Mouse (Mus musculus): Measurements from ENCODE around the gene Man1a2.

Gene Man1a2

DNA sequence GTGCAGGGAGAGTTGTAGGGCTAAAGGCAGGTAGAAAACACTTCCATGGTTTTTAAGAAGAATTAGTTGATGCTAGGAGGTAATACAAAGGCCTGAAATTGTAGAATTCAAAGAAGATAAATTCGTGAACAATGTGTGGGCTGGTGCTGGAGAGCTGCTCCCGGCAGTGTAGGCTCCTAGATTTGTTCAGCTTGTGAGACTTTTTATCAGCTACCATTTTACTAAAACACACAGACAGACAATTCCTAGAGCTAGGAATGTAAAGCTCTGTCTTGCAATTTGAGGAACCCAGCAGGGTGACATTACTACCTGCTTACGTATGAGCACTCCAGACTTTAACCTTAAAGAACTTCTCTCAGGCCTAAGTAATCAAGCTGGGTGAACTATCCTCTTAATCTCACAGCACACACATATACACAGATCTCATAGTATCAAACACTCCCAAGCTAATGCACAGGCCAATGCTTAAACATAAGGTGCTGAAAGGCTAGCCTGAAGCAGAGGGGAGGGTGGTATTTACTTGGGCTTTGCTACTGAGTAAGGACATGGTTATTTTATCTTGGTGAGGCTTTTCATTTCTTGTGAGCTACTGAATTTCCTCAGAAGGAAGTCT is 112.6 kb downstream of the Man1a2 start:
- no peak for ATAC-seq (ENCODE audit: insufficient number of reproducible peaks, low FRiP score, low TSS enrichment)

DNA sequence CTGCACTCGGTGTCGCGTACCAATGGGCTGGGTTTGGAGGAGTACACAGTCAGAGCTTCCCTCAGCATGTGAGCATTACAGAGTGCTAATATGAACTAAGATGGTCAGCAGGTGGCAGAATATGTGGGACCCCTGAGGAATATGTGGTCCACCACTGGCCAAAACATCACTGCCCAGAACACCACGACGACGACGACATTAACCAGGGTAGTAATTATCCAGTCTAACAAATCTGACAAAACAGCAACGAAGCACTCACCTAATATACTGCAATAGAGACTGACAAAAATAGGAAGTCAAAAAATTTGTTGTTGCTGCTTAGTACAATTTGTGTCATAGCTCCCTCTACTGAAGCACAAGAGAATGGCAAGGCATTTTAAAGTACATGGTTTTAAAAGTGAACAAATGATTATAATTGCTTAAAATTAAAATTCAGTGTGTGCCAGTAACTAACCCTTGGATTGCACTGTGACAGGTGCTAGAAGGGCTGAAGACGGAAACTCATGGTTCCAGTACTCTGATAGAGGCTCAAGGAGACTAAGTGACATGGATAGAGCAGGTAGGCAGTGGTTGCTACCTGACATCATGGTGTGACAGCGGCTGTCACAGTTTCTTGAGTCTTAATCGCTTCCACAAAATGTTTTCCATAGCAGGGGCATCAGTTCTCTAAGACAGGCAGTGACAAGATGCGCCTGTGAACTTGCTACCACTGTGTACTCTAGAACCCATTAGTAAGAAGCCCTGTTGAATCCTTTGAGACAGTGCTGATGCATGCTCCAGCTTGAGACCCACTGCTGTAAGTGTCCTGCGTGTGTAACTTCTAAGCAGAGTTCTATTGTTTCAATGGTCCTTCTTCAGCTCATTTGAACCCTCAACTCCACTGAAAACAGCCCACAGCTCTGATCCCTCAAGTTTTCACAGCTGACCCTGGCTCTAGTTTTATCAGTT is 116.6 kb downstream of the Man1a2 start:
- no peak for ATAC-seq (ENCODE audit: insufficient number of reproducible peaks, low FRiP score, low TSS enrichment)

DNA sequence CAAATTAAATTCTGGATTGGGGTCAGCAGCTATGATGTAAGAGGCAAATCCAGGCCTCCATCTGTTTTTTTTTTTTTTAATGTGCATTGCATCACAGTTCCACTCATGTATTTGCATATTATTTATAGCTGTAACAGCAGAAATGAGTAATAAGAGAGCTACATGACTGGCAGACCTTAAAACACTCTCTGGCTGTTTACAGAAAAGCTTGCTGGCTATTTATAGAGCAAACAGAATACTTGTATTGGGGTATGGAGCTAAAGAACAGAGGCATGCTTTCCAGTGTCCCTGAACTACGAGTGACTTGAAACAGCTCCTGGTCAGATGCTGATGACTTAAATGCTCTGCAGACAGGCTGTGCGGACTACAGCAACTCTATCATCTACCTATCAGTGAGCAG is 121.7 kb downstream of the Man1a2 start:
- no peak for ATAC-seq (ENCODE audit: insufficient number of reproducible peaks, low FRiP score, low TSS enrichment)

DNA sequence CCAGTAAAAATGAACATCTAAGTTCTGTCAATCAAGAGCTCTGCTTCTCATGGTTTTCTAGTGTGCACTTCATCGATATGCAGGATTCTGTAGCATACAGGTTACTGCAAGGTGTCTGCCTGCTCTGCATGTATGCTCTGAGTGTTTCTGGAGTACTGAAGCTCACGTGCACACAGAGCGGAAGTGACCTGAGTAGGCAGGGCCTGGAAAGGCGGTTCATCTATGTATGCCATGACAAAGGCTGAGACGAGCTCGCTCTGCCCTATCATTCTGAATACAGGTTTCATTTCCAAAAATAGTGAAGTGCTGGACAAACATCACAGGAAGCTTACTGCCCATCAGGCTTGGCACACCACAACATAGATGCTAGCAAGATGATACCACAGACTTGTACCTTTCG is 122.8 kb downstream of the Man1a2 start:
- no peak for ATAC-seq (ENCODE audit: insufficient number of reproducible peaks, low FRiP score, low TSS enrichment)

DNA sequence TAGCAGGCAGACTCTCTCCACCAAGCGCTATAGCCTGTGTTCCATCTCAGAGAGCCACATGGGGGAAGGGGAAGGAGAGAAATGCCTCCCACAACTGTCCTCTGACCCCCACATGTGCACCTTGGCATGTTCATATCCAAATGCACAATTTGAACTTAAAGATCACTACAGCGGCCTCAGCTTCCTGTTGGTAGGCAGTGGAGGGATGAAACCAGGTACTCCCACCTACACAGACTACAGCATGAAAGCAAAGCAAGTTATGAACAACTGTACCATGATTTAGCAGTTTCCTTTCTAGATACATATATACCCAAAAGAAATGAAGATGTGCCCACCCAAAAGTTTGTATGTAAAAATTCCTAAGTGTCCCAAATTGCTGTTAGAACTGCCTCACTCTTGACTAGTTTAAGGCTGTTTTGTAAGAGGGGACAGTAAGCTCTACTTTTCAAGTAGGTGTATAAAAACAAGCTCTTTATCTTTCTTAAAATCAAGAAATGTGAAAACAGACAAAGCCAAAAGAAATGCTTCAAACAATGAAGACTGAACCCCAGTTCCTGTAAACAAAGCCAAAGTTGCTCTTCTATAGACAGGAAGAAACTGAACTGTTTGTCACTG is 123.6 kb downstream of the Man1a2 start:
- ATAC-seq (ENCODE audit: insufficient number of reproducible peaks, low FRiP score, low TSS enrichment), result no peak

DNA sequence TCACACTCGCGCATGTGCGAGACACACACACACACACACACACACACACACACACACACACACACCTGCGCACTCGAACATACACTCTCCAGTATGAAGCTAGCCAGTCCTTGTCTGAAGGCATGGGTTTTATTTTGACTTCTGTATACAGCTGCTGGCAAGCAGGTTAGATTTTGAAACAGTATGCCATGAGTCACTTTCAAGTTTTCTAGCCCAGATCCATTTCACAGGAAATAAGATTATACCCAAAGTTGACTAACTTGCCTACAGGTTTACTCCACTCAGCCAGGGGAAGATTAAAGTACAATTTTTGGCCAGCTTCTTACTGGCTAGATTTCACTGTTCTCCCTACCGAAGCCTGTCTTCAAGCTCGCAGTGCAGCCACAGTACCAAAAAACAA is 125.9 kb downstream of the Man1a2 start:
- ATAC-seq (ENCODE audit: insufficient number of reproducible peaks, low FRiP score, low TSS enrichment), result no peak

DNA sequence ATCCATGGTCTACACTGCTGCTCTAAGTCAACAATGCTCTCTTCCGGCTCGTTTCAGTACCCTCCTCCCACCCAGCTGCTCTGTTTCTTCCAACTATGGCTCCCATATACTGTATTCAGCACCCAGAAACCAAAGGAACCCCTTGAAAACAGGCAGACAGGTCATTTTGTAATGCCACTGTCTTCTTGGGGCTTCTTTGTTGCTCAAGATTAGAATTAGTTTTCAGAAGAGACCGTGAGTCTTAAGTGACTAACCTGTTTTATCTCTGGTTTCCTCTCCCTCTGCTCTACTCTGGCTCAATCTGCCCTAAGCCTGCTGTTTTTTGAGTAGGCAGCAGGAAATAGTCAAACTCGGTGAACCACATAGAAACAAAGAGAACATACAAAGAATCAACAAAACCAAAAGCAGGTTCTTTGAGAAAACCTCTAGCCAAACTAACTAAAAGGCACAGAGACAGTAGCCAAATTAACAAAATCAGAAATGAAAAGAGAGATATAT is 127.0 kb downstream of the Man1a2 start:
- ATAC-seq (ENCODE audit: insufficient number of reproducible peaks, low FRiP score, low TSS enrichment), result no peak

DNA sequence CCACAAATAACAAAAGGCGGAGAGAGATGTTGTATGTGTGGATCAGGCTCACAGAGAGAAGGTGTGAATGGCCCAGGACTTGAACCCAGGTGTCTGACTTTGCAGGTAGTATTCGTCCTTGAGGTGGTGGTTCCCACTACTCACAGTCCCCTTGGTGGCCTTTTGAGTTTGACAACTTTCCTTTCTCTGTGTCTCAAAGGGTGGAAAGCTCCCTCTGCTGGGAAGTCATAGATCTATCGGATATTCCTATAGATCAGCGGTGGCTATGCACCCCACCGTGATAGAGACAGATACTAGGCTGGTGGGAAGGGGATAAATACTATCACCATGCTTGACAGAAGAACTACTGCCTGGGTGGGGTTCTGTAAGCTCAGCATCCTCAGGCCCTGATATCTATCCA is 130.5 kb downstream of the Man1a2 start:
- ATAC-seq (ENCODE audit: insufficient number of reproducible peaks, low FRiP score, low TSS enrichment), result no peak

DNA sequence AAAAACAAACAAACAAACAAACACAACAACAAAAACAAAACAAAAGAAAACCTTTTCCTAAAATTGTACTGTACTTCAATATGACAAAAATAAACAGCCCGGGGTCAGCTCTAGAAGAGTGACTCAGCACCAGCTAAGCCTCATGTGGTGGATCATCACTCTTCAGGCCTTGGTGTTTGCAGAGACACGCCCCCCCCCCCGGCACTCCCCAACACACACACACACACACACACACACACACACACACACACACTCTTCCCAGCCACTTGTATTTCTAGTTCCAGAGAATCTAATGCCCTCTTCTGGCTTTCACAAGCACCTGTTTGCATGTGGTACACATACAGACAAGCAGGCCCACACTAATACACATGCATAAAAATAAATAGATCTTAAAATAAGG is 133.1 kb downstream of the Man1a2 start:
- ATAC-seq (ENCODE audit: insufficient number of reproducible peaks, low FRiP score, low TSS enrichment), result no peak

DNA sequence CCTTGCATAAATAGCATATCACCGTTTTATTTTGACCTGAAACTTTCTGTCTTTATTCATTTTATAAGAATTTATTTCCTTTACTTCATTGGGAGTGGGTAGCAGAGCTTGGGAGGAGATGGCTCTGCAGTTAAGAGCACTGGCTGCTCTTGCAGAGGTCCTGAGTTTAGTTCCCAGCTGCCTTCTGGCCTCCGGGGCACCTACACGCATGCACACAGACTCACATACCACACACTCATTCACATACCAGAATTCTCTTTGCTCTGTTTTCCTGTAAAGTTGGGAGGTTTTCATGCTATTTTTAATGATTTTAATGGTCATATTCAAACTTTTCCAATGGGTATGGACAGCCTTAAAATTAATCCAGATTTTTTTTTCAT is 137.4 kb downstream of the Man1a2 start:
- ATAC-seq (ENCODE audit: insufficient number of reproducible peaks, low FRiP score, low TSS enrichment), result no peak

DNA sequence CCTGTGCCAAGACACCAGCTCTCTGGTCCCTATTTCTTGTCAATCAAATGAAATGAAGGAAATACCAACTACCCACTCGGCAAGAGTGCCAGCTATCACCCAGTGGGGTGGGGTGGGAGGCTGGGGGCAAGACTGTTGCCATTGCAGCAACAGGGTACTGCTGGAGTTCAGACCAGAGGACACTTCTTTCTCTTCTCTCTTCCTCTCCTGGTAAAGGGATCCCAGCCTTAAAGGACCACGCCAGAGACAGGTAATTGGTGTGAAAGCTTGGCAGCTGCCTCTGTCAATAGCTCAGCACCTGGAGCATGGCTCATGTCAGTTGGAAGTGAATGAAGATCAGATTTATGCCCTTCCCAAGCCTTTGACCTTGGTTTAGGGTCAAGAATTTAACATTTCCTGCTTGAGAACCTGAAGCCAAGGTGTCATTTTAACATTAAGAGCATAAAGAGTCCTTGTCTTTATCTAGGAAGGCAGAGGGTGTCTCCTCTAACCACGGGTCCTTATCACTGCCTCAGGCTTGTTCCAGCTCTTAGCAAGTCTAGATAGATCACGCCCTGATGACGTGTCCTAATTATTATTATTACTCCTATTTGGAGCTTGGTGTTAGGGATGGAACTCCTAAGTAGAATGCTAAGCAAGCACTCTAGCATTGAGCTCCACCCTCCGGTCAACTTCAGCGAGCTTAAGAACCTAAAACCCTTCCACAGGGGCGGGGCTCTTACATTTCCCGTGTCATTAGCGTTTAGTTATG is 138.0 kb downstream of the Man1a2 start:
- ATAC-seq (ENCODE audit: insufficient number of reproducible peaks, low FRiP score, low TSS enrichment), result no peak

DNA sequence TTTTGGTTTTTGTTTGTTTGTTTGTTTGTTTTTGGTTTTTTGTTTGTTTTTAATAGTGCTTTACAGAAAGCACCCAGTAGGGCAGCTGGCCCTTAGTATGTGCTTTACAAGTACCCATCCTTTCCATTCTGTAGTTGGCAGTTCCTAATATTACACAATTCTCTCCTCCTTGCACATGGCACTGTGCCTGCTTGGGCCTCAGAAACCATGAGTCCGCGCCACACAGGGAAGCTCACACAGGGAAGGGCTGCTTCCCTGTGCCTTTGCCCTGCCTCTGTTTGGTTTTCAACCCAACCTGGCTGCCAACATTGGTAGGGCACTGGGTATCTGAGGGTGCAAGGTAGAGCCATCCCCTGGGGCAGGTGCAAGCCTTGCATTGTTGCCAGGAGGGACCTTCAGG is 148.6 kb downstream of the Man1a2 start:
- no peak for ATAC-seq (ENCODE audit: insufficient number of reproducible peaks, low FRiP score, low TSS enrichment)

DNA sequence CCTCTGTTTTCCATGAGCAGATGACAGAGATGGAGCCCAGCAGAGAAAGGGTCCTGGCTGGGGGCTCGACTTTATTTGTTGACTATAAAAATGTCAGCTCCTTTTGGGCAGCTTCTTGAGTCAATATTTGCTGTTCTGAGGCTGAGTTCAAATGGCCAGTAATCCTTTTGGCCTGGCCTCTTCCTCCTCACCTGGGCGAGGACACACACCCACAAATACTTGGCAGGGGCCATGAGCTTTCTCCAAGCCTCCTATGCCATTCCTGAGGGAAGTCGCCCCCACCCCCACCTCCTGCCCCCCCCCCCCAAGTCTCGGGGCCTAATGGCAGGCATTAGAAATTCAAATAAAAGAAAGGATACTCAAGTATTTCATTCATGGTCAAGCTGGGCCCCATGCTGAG is 149.4 kb downstream of the Man1a2 start:
- ATAC-seq (ENCODE audit: insufficient number of reproducible peaks, low FRiP score, low TSS enrichment), result no peak

DNA sequence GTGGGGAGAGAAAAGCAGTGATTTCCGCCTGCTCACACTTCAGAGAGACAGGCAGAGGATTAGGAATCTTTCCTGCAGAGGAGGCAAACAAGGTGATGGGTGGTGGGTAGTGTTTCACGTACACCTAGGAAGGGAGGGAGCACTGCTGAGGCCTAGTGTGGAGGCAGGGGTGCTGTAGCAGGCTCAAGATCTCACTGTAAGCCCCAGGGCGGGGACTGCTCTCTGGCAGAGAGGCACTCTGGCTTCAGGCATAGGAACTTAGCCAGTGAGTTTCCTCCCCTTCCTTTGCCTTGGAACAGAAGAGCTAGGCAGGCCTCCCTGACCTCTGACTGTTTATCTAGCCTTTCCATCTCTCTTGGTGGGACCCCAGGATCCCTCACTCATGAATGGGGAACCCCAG is 150.0 kb downstream of the Man1a2 start:
- no peak for ATAC-seq (ENCODE audit: insufficient number of reproducible peaks, low FRiP score, low TSS enrichment)

DNA sequence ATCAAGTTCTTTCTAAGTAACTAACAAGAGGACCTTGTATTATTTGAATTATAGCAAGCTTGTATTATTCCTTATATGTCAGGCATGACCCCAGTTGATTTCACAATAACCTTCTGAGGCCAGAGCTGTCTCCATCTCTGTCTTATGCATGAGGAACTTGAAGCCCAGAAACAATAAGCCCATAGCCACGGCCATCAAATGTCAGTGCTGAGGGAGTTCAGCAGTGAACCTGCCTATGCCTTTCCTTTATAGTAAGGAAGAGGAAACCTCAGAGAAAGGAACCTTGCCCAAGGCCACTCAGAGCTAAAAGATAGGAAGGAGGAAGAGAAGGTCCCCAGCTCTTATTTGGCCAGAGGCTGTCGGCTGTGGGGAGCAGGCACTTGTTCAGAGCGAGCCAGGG is 150.9 kb downstream of the Man1a2 start:
- no peak for ATAC-seq (ENCODE audit: insufficient number of reproducible peaks, low FRiP score, low TSS enrichment)

DNA sequence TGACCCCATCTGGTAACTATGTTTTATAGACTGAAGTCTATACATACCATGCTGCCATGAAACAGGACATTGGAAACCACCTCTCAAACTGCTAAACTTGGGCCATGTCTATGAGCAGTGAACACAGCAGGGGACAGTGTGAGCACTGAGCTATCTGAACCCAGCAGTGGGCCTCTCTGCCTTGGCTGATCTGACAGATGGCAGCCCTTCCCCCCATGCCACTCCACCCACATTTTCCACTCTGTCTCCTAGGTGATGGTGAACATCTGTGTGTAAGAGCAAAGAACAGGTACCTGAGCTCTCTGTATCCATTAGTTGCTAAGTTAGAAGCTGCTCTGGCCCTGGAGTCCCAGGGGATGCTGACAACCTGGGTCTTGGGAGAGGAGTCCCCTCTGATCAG is 151.9 kb downstream of the Man1a2 start:
- ATAC-seq (ENCODE audit: insufficient number of reproducible peaks, low FRiP score, low TSS enrichment), result no peak

DNA sequence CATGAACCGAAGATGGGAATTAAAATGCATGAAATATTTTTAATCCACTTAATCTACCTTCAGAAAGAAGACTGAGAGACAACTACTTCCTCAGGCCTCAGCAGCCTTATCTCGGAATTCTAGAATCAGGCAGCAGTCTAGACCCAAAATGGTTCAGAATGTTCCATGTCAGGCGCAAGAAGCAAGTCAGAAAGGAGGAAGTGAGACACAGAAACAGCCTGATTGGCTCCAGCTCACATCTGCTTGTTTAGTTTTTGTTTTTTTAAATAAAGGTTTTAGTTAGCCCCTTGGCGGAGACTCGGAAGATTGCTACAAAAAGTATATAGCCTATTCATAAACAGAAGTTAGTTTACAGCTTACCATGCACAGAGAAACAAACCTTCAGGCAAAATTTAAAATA is 154.4 kb downstream of the Man1a2 start:
- ATAC-seq (ENCODE audit: insufficient number of reproducible peaks, low FRiP score, low TSS enrichment), result no peak

DNA sequence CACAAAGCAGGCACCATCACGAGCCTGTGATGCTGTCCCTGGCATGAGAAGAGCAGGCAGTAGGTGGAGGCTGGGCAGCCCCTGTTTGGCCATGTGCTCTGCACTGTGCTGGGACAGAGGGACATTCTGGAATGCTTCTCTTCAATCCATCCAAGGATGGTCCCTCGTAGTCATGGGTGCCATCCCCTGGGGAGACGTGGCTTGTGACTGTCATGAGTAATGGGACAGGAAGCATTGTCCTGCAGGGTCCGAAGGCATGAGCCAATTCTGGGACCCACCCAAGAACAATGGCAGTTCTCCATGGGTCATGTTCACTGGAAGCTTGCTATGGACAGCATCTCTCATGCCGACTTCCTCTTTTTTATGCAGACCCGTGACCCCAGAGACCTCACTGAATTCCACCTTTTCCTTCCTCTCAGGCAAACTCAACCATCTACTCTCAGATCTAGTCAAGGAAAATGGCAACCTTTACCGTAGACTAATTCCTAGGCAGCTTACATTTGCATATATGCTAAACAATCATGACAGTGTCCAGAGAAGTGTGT is 155.0 kb downstream of the Man1a2 start:
- no peak for ATAC-seq (ENCODE audit: insufficient number of reproducible peaks, low FRiP score, low TSS enrichment)

DNA sequence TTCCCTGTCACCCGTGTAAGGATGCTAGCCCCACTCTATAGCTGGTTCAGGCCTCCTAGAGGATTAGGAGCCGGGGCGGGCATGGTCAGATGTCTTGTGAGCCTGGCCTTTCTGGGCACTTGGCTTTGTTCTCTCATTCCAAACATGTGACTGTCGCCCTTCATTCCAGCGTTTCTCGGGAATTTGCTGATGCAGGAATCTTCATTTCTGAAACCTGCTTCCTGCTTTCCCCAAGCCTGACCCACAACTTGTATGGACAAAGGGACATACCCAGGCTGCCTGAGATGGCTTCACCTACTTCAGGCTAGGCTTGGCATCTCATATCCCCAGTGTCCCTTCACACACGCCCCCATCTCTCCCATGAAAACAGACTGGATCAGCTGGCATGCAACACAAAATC is 162.6 kb downstream of the Man1a2 start:
- no peak for ATAC-seq (ENCODE audit: insufficient number of reproducible peaks, low FRiP score, low TSS enrichment)

DNA sequence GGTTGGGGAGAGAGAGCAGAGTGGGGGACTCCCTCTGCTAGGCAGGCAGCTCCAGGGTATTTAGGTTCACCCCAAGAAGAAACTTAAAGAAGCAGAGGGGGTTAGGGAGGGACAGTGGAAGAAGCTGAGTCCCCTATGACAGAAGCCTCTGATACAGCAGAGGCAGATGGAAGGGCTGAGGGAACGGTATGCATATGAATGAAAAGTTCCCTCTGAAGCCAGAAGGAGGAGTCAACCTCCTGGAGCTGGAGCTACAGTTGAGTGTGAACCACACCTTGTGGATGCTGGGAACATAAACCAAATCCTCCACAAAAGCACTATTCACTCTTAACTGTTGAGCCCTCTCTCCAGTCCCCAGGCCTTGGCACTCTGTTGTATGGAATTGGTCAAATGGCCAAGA is 163.7 kb downstream of the Man1a2 start:
- ATAC-seq (ENCODE audit: insufficient number of reproducible peaks, low FRiP score, low TSS enrichment), result no peak

Data from cerebellum, adult (tissue).